Mouse (Mus musculus) embryo, embryonic 9.5 days (tissue): ENCODE measurements around the gene App.

Experiments
- DNase-seq: peaks from one replicate; pipeline ENCODE4 v3.0.0-alpha.2; 2017; ENCODE audit errors: extremely low spot score

App gene

DNA sequence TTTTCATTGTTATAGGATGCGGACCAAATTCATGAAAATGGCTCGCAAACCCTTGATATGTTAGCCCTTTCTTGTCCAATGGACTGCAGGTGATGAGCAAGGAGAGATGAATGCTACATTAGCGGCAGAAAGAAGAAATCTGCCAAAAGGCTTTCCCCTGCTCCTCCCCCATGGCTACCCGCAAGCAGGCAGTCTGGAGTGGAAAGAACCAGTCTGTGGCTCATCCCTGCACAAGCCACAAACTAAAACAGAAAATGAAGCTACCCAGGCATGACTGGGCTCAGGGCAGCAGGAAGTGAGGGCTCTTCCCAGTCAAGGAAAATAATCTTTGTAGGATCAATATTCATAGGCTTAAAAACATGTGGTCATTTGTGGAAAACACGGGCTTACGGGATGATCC lies 54.6 kb downstream of the App start:
- DNase-seq = no peak

DNA sequence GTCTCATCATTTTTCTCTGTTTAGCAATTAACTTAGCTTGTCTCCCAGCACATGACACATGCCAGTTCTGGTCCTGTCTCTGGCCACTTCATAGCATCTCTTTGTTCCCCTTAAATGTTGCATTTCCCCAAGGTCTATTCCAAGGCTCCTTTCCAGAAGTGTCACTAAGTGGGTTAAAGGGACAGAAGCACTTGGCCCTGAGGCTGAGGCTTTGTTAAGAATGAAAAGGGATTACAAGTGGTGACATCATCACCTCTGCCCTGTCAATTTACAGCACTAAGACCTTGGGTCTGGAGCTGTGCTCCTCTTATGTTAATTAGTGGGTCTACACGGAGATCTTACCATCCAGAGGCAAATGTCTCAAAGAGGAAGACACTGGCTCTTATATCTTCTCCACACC lies 56.0 kb downstream of the App start:
- DNase-seq = no peak

DNA sequence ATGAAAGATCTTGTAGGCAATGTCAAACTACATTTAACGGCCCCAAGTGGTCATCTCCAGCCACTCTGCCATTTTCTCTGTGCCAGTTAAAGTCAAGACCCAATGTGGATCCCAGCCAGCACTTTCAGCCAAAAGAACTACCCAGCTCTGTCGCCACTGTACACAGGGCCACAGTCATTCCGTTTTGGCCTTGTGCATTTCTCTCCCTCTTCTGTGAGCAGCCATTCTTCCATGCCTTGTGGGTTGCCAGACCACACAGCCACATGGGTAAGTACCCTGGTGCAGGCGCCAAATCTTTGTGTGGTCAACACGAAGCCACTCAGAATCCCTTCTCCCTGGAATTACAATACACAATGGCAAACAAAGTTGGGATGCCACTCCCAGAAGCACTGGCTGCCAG lies 57.7 kb downstream of the App start:
- no peak for DNase-seq

DNA sequence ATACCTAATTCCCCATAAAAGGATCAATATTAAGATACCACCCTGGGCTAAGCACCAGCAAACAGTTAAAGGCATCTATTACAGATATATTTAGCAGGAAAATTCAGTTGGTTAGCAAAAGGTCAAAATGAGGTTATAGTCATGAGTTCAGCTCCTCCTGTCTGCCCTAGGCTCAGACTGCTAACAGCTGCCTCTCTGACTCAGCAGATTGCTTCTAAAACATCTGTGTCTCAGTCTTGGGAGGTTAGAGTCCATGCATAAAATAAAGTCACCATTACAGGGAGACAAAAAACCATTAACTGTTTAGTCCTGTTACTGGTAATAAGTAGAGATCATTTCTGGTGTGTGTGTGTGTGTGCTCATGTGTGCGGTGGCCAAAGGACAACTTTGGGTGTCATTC lies 58.8 kb downstream of the App start:
- DNase-seq = no peak

DNA sequence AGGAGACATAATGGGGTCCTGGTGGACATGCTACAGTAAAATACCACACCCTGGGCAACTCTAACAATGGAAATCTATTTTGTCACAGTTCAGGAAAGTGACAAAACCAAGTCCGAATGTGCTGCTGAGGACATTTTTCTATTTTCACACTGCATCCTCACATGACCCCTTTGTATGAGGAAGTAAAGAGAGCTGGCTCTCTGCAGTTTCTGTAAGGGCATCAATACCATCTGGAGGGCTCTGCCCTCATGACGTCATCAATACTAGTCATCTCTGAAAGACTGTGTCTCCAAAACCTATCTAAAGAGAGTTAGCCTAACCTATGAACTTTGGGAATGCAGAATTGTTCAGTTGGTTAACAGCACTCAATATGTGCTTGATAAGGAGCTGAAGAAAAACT lies 59.6 kb downstream of the App start:
- DNase-seq = no peak

DNA sequence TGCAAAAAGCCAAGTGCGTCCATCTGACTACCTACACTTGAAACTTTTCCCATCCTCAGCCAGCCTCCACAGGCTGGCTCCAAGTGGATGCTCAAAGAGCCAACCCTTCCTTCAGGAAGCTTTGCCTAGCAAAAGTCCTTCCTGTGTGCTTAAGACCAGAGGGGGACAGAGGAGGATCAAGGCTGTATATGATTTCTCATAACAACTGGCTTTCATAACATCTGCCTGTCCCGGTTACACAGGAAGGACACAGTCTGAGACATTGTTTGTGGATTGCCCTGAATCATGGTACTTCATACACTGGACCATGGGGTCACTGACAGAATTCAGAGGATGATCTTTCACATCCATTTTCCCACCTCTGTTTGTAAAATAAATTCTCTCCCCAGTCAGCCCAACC lies 61.3 kb downstream of the App start:
- DNase-seq = no peak

DNA sequence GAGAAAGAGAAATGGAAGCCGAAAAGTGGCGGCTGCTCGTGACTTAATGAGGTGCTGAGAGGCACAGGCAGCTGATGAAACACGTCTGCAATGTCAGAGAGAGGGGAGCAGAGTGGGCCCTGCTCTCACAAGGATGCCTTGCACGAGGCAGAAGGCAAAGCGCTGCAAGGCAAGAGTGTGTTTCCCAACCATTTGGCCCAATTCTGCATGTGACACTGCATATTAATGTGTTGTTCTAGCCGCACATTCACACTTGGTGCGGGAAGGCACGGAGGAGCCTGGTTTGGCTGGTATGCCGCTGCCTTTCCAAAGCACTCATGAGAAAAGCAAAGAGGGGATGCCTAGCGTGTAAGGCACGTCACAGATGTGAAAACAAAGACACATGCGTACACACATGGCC lies 63.1 kb downstream of the App start:
- no peak for DNase-seq

DNA sequence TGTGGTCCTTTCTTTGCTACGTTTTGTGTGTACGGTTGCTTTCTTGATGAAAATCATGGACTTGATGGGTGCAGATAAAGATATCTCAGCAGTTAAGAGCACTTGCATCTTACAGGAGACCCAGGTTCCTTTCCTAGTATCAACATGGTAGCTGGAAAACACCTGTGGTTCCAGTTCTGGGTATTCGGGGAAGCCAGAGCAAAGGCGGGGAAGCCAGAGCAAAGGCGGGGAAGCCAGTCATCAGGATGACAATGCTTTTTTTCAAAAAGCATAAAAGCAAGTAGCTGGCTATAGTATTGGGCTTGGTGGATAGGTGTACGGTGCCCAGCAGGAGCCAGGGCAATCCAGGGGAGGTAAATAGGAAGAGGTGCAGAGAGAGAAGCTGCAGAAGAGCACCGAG lies 65.1 kb downstream of the App start:
- no peak for DNase-seq

DNA sequence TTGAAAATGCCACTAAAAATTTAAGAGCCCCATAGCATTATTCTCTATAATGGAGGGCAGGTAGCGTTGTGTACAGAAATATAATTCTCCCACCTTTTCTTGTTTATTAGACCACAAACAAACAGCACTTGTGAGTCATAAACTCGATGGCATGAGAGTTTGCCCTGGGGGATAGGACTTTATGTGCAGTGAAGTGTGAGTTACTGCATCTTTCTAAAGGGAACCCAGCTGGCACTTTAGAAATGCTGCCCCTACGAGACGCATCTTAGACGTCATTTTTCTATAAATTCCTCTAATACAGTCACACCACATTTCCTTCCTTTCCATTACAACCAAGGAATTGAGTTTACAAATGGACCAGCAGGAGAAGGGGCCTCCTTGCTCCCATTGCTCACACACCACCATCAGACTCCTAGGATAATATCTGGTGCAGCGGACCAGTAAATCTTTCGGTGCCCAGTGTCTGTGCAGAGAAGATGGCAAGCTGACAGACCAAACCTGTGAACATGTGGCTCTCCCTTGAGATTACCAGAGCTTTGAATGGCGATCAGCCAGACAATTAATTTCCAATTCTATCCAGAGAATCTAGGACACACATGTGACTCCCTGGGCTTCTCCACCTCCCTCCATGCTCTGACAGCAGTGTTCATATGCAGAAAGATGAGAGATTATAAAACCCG lies 66.8 kb downstream of the App start:
- no peak for DNase-seq

DNA sequence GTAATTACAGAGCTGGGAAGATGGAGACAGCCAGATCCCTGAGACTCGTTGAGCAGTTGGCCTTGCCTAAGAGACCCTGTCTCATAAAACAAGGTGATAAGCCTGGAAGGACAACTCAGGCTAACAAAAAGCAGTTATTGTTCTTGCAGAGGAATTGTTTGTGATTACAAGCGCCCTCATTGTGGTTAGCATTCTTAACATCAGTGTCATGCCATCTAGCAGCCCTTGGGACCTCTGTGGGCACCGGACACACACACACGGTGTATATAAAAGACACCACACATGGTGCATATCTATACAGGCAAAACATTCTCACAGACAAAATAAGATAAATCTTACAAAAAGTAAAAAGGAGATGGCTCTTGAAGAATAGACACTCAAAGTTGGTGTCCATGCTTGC lies 68.0 kb downstream of the App start:
- no peak for DNase-seq

DNA sequence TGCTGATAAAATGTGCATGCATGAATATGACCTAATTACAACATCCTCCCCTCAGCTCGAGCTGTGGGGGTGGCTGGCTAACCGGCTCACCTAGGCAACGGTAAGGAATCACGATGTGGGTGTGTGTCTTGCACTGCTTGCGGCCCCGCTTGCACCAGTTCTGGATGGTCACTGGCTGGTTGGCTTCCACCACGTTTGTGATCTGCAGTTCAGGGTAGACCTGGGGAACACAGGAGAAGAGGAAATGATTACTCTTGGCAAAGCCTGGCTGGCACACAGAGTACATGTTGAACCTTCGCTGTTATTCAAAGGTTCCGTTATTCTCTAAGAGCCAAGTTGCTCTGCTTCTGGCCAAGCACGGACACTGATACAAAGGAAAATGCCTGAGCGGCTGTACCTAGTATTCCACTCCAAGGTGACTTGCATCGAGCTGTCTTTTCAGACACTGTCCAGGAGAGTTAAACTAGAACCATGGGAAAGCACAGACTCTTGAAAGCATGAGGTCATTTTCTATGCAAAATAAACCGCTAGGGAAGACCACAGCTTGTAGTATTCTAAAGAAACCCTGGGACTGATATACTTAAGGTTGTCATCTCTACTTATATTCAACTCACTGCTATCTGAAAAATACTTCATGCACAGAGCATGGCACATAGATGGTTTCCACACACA lies 70.3 kb downstream of the App start:
- no peak for DNase-seq

DNA sequence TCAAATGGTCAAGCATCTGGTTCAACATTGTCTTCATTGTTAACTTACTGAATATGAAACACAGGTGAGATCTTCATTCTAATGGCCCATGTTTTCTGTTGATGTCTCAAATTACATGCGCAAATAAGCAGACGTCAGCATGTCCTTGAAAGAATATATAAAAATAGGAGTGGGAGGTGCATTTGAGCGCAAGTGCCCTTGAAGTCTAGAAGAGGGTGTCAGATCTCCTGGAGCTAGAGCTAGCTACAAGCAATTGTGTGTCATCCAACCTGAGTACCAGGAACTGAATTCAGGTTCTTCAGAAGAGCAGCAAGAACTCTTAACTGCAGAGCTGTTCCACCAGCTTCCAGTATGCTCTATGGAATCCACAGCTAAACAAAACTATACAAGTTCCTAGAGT lies 72.0 kb downstream of the App start:
- DNase-seq = no peak

DNA sequence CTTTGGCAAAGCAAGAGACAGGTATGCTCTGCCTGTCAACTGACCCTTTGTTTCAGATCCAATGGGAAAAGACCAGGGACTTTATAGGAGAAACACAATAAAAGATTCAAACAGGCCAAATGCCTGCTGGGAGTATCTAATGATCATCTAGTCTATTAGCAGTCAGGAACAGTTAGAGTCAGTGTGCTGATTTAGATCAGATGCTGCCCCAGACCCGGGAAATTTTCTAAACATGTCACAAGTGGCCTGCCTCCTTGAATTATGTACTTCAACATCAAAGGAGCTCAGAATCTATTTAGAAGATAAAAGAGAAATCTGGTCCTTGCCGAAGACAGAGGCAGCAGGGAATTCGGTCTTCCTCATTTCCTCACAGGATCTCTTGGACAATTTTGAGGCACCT lies 72.8 kb downstream of the App start:
- no peak for DNase-seq

DNA sequence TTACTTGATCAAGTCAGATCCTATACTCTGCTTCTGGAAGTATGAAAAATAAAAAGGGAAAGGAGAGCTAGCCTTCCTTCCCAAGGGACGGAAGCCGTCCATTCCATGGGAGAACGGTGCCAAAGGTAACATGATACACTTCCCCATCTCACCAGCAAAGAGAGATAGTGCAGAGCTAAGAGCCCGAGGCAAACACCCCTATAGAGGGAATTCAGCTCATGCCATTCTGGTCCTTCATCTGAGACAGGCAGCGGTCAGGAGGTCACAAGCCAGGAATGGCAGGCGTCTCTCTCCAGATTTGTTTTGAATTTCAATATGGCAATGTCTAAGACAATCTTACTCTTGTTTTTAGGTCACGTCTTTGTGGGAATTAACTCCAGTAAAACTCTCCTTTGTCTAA lies 74.1 kb downstream of the App start:
- peak; percentile 34 for DNase-seq

DNA sequence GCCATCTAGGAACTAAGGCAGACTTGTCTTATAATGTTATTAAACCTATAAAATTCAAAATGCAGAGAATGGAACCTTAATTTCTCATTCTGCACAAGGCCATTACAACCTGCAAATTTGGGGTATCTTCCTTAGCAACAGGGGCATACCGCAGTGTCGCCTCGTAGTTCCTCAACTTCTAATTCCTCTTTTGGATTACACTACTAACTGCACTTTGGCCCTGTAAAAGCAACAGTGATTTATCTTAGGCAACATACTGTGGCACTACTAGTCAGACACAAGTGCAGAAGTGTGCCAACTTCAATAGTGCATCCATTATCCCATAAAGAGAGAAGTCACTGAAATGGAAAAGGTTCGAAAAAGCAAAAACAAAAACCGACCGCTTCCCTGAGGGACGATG lies 74.5 kb downstream of the App start:
- no peak for DNase-seq

DNA sequence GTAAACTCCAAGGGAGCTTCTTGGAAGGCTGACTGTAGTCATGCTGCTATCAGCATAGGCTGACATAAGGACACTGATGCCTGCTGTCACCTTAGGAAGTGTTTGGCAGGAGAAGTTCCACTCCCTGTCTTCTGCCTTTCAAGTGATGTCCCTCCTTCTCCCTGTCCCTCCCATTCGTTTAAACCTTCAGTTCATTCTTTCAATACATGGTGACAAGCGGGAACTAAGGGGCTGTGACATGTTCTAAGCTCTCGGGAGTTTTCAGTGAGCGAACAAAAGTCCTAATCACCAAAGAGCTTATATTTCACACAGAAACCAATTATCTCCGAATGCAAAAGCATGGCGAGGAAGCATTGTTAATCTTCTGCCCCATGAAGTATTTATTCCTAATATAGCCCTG lies 77.2 kb downstream of the App start:
- DNase-seq = no peak

DNA sequence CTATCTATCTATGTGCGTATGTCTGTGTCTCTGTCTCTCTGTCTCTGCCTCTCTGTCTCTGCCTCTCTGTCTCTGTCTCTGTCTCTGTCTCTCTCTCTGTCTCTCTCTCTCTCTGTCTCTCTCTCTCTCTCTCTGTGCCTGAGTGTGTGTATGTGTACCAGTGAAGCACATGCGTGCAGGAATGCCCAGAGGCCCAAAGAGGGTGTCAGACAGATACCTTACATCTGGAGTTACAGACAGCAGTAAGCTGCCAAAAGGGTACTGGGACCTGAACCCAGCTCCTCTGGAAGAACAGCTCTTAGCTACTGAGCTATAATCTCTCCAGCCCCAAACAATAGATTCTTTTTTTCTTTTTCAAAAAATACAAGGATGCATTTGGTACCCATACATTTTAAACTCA lies 77.6 kb downstream of the App start:
- no peak for DNase-seq

DNA sequence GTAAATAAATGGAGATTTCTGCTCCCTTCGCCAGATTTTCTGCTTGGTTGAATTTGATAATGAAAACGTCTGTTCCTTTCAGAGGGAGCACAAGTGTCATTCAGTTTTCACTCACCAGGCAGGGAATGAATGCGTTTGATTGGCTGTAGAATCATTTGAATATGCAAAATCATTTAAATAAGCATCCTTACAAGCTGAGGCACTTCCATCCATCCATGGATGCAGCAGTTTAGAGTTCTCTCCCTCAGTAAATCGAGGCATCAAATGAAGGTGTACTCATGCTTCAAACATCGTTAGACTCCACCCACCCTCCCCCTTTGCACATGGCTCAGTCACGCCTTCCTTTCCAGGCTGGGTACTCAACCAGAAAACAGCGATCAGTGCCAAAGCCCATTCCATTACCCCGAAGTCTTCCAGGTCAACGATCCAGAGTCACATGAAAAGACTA lies 80.9 kb downstream of the App start:
- peak; percentile 29 for DNase-seq

DNA sequence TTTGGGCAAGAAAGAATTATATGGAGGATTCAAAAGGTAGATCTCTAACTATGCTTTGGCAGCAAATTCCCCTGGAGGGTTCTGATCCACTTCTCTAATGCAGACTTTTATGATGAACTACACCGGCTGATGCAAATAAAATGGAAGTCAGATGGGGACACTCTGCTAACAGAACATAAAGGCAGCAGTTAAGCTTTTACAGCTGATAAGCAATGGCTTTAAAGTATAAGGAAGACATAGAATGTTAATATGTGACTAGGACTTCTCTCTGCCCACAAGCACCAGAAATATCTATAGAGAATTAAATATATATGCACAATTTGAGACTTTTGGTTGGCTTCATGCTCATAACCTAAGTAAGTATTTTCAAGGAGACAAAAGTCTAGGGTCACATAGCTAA lies 81.4 kb downstream of the App start:
- no peak for DNase-seq

DNA sequence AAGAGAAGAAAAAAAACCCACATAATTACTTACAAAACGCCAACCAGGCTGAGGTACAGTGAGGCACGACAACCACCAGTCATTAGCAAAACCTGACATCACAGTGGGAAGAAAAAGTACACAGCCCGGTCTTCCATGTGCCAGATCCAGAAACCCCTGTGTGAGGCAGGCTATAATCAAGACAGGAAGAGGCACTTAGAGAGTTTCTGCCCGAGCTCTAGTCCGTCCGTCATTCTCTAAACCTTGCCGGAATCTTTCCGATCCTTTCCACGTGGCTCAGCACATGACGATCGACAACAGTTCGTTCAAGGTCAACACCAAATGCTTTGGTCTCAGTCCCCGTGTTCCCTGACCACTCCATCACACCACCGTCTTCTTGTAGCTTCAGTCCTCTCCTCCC lies 82.6 kb downstream of the App start:
- DNase-seq = no peak

DNA sequence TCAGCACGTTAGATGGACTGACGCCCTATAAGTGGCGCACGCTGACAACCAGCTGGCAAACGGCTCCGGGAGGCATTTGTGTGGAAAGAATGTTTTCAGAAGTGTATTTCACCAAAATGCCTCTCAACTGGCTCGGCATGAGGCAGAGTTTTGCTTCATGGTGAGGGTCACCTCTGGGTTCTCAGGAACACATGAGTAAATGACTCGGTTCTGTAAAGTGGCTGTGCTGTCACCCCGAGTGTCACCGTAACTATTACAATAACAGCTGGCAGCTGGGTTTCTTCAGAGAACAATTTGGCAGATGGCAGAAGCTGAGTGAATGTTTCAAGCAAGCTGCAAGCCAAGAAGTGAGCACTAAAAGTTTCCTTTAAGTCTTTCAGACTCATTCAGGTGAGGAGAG lies 85.4 kb downstream of the App start:
- DNase-seq = no peak

DNA sequence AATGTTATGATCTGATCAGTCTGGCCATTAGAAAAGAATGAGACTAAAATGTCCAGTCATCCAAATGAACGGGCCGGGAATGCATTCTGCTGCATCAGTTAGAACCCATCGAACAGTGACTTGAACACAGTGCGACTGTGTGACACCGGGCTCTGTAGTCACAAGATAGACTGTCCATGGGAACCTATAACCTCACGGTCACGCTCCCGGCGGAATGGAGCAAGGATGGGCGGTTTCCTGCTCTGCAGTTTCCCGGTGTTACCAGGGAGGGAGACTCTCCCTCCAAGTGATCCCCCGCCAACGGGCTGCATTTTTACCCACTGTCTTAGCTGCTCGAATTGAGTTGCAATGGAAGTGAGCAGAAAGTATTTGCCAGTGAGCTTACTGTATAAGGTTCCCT lies 87.3 kb downstream of the App start:
- no peak for DNase-seq

DNA sequence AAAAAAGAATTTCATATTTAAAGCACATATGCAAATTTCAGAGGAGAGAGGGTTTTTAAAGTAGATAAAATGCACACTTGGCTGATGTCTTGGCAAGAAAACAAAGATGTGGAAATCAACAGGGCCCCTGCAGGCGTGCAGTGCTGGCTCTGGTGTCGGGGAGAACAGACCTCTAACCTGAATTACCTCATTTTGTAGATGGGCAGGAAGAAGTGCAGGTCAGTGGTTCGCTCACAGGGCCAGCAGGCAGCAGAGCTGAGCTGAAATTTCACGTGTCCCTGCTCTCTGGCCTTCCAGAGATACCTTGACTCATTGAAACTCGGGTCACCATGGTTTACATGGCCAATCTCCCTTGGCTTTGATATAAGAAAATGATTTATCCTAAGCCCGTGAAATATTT lies 87.7 kb downstream of the App start:
- DNase-seq = no peak

DNA sequence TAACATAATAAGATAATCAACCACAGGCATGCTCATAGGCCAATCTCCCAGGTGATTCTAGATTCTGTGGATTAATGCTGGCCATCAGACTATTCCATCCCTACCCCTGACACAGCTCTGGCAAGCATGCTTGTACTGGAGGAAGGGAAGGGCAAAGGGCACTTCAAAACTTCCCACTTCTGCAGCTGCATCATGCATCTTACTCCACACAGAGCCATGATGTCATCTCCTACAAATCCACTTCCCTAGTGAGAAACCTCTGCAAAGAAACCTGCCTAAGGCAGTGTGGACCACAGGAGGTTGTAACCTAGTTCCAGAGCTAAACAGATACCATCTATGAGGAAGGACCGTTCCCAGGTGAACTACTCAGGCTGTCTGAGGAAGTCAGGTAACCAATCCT lies 89.4 kb downstream of the App start:
- no peak for DNase-seq
